Mouse (Mus musculus): ENCODE results near the gene Mad1l1. TPM values are rescaled to one million over a fixed set of nuclear protein-coding genes. Genes with fewer than 3 reads are reported as not detected.
A peak's percentile ranks its signal among the peaks of the same experiment; 100 is the strongest.

Gene Mad1l1
- polyA plus RNA-seq, 1 experiment from 2014 or later, result 39.8 TPM

DNA sequence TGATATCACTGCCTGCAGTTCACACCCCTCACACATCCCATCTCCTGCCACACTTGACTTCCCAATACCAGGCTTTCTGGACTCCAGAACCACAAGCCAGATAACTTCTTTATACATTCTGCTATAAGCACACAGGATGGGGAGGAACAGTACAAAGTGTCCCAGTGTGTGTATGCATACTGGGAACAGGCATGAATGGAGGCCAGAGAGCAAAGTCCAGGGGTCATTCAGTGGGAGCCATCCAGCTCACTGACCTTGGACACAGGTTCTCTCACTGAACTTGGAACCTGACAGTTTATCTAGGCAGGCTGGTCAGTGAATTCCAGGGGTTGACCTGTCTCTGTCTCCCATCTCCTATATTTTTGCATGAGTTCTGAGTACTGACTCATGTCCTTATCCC, 203.4 kb downstream of the Mad1l1 start:
- Histone ChIP-seq H3K9ac (no peak overlapping the region), H3K27ac (no peak overlapping the region), H3K4me2 (no peak overlapping the region), H3K9me3 (no peaks in the 10 kb centered on the region), H3K27me3 (replicated peaks) (no peaks in the 10 kb centered on the region), H3K36me3 (no peaks in the 10 kb centered on the region), H3K4me3 (replicated peaks) (no peak overlapping the region), H3K4me1 (peaks cover 13% of the 10 kb centered on the region)
- ATAC-seq (ENCODE audit: insufficient read depth, low FRiP score, low read depth), result no peak

DNA sequence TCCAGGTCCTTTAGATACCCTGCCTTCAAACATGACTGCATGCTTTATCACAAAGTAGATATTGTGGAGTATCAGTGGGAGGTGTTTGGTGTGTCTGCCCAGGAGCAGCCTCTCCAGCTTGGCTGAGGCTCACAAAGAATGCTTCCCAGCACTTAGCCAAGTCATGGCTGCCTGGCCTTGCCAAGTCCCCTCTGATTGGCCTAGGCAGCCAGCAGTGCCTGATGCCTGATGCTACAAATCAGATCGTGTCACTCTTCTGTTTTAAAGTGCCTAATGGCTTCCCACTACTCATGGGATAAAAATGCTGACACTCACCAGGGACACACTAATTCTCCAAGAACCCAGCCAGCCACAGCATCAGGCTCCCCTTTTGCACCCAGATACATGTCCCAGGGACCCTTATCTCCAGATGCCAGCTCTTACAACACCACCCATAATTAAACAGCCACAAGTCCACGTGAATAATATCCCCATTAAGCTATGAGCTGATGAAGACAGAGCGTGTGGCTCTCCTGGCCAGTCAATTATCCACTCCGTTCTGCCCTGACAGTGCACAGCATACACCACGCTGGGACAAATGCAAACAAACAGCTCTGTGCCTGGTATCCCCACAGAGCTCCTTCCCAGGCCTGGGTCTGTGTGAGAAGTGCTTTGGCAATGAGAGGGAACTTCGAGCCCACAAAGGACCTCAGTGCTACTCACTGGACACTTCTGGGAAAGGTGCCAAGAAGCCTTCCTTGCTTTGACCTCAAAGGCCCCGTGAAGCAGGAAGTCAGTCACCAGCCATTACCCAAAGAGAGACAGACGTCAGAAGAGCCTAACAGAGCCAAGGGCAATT, 205.7 kb downstream of the Mad1l1 start:
- no peaks in the 10 kb centered on the region for H3K9me3 ChIP-seq
- H3K9ac ChIP-seq, result no peak overlapping the region
- 29% methylated on average over 8 of the region's 8 CpGs for WGBS
- peak overlapping the region; percentile 58 for H3K27ac ChIP-seq
- H3K36me3 ChIP-seq, result no peaks in the 10 kb centered on the region
- no peaks in the 10 kb centered on the region for H3K27me3 ChIP-seq (replicated peaks)
- H3K4me3 ChIP-seq (replicated peaks), result no peak overlapping the region
- H3K4me2 ChIP-seq, result no peak overlapping the region
- ATAC-seq (ENCODE audit: insufficient read depth, low FRiP score, low read depth), result peak; percentile 66
- peaks cover 10% of the 10 kb centered on the region; the same call in 1 of the 2 replicates for H3K4me1 ChIP-seq

DNA sequence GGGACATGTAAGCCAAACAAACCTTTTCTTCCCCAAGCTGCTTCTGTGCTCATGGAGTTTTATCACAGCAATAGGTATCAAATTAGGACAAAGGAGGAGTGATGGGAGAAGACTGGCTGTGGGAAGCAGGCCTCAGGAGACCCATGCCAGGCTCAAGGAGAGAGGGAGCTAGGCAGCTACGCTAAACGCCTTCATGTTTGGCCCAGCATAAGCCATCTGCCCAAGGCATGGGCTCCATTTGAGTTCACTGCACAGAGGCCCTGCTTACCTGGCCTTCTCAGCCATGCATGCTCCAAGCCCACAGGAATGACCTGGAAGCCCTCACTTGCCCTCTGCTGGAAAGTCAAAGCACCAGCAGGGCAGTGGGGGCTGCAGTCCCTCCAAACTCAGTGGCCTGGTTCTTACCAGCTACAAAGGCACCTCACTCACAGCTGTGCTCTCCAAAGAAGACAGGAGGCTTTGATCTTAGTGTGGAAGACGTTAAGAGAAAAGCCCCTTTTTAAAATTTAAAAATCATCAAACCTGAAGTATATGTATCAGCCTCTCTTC, 206.8 kb downstream of the Mad1l1 start:
- Histone ChIP-seq H3K4me2 (no peak overlapping the region), H3K27ac (no peak overlapping the region), H3K36me3 (no peaks in the 10 kb centered on the region), H3K4me1 (peaks cover 10% of the 10 kb centered on the region; the same call in 1 of the 2 replicates), H3K27me3 (replicated peaks) (no peaks in the 10 kb centered on the region), H3K9ac (no peak overlapping the region), H3K9me3 (no peaks in the 10 kb centered on the region), H3K4me3 (replicated peaks) (no peak overlapping the region)
- ATAC-seq (ENCODE audit: insufficient read depth, low FRiP score, low read depth), result no peak
- 89% methylated on average over 3 of the region's 3 CpGs for WGBS

DNA sequence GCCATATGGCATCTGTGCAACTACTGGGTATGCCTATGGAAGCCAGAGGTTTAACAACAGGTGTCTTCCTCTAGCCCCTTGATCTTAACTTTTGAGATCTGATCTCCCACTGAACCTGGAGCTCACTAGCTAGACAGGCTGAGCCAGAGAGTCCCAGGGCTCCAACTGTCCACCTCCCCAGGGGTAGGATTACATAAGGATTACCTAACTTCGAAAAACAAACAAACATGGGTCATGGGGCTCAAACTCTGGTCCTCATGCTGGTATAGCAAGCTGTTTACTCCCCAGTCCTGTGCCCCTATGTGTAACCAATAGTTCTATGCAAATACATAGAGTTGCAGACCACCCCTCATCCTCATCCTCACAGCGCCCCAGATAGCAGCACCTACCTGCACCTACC, 208.1 kb downstream of the Mad1l1 start:
- ATAC-seq (ENCODE audit: insufficient read depth, low FRiP score, low read depth), result no peak
- 85% methylated on average over 2 of the region's 2 CpGs for WGBS
- no peak overlapping the region for H3K4me3 ChIP-seq (replicated peaks)
- no peaks in the 10 kb centered on the region for H3K9me3 ChIP-seq
- H3K27me3 ChIP-seq (replicated peaks), result no peaks in the 10 kb centered on the region
- H3K36me3 ChIP-seq, result no peaks in the 10 kb centered on the region
- no peak overlapping the region for H3K9ac ChIP-seq
- no peak overlapping the region for H3K27ac ChIP-seq
- H3K4me2 ChIP-seq, result no peak overlapping the region
- H3K4me1 ChIP-seq, result peaks cover 10% of the 10 kb centered on the region; the same call in 1 of the 2 replicates

DNA sequence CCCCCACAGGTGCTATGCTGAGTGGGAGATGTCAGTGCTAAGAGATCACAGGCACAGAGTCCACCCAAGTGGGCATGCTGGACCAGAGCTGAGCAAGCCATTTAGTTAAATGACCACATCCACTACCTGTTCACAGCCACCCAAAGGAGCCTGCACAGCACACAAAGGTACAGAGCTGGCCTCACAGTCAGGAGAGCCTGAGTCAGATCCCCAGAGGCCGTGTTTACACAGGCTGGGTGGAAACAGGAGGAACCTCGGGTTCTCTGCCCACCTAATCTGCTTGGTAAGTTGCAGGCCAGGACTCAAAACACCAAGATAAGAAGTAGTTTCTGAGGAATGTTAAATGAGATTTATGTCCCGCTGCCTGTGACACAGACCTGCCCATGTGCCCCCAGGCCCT, 211.3 kb downstream of the Mad1l1 start:
- peak; percentile 80 for ATAC-seq (ENCODE audit: insufficient read depth, low FRiP score, low read depth)
- WGBS, result 34% methylated on average over 3 of the region's 3 CpGs

DNA sequence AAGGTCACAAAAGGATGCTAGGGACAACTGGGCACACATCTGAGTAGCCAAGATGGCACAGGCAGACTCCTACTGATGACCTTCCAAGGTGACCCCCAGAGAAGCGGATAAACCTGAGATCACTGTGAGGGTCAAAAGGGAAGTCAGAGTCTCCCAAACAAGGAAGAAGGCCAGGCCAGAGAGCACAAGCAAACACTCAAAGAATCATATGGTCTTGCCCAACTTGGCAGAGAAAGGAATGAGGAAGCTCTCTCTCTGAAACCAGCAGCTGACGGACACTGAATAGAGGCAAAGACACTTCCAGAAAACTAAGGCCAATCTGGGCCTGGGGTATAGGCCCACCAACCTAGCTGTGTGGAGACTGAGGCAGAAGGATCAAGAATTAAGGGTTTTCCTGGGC, 213.4 kb downstream of the Mad1l1 start:
- Histone ChIP-seq H3K4me2 (no peak overlapping the region), H3K4me3 (replicated peaks) (no peak overlapping the region), H3K36me3 (no peaks in the 10 kb centered on the region), H3K27ac (no peak overlapping the region), H3K9me3 (no peaks in the 10 kb centered on the region), H3K9ac (no peak overlapping the region), H3K4me1 (no peaks in the 10 kb centered on the region), H3K27me3 (replicated peaks) (no peaks in the 10 kb centered on the region)
- 86% methylated on average over 2 of the region's 2 CpGs for WGBS
- no peak for ATAC-seq (ENCODE audit: insufficient read depth, low FRiP score, low read depth)

More for the DNA sequence above, 211.3 kb downstream of the Mad1l1 start:
- H3K27ac ChIP-seq, result peak overlapping the region; percentile 17; the same call in 1 of the 2 replicates
- no peaks in the 10 kb centered on the region for H3K27me3 ChIP-seq (replicated peaks)
- no peak overlapping the region for H3K9ac ChIP-seq
- no peaks in the 10 kb centered on the region for H3K36me3 ChIP-seq
- no peaks in the 10 kb centered on the region for H3K9me3 ChIP-seq
- H3K4me2 ChIP-seq, result no peak overlapping the region
- H3K4me1 ChIP-seq, result no peaks in the 10 kb centered on the region
- H3K4me3 ChIP-seq (replicated peaks), result no peak overlapping the region

DNA sequence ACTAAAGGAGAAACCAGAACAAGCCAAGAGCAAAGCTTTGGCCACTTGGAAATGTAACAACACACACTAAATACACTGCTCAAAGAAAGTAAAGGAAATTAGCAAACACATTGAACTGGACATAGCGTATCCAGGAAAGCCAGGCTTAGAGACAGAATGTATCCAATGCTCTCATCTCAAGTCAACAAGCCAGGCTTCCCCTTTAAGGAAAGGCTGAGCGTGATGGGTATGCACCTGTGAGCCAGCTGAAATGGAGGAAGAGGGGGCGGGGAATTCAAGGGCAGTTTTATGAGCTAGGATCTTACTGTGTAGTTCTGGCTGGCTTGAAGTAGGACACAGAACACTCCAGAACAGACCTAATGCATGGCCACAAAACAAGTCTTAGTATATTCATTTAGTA, 215.3 kb downstream of the Mad1l1 start:
- H3K9me3 ChIP-seq, result no peaks in the 10 kb centered on the region
- 90% methylated on average over 3 of the region's 3 CpGs for WGBS
- H3K4me3 ChIP-seq (replicated peaks), result no peak overlapping the region
- no peaks in the 10 kb centered on the region for H3K27me3 ChIP-seq (replicated peaks)
- no peaks in the 10 kb centered on the region for H3K4me1 ChIP-seq
- H3K27ac ChIP-seq, result no peak overlapping the region
- ATAC-seq (ENCODE audit: insufficient read depth, low FRiP score, low read depth), result no peak
- no peaks in the 10 kb centered on the region for H3K36me3 ChIP-seq
- H3K4me2 ChIP-seq, result no peak overlapping the region
- H3K9ac ChIP-seq, result no peak overlapping the region

DNA sequence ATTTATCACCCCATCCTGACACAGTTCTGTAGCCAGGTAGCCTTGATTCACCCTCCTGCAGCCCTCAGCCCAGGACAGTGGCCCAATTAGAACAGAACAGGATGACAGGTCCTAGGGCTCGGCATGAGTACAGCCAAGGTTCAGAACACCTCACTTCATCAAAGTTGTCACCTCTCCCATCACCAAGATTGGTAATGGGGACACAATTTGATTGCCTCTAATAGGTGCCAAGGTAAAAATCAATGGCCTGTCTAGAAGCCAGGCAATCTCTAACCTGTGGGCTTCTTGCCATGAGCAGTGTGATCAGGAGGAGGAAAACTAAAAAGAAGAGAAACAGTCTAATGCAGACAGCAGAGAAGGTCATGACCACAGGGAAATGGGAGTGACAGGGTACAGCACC, 216.5 kb downstream of the Mad1l1 start:
- Histone ChIP-seq H3K4me1 (no peaks in the 10 kb centered on the region), H3K4me2 (no peak overlapping the region), H3K9me3 (no peaks in the 10 kb centered on the region)

DNA sequence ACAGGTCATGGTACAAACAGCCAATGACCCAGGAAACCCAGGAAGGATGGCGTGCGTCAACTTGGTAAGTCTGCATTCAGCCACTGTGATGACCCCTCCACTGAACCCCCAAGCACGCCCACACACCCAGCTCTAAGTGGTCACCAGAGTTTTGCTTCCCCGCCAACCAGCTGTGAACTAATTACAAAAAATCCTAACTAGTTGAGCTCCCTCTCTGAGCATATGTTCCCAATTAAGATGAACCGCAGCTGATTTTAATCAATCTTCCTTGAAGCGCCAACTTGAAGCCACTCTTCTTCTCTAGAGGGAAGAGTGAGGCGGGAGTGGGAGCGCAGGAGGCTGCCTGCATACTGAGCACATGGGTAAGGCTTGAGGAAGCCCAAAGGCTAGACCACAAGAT, 218.6 kb downstream of the Mad1l1 start:
- Histone ChIP-seq H3K4me3 (replicated peaks) (no peak overlapping the region), H3K27me3 (replicated peaks) (no peaks in the 10 kb centered on the region), H3K4me2 (no peak overlapping the region), H3K36me3 (peaks cover 3% of the 10 kb centered on the region; the same call in 1 of the 2 replicates), H3K9me3 (no peaks in the 10 kb centered on the region), H3K4me1 (no peaks in the 10 kb centered on the region), H3K27ac (no peak overlapping the region), H3K9ac (no peak overlapping the region)
- WGBS, result 85% methylated on average over 8 of the region's 8 CpGs
- no peak for ATAC-seq (ENCODE audit: insufficient read depth, low FRiP score, low read depth)

More for the DNA sequence above, 216.5 kb downstream of the Mad1l1 start:
- Histone ChIP-seq H3K36me3 (peaks cover 3% of the 10 kb centered on the region; the same call in 1 of the 2 replicates), H3K27me3 (replicated peaks) (no peaks in the 10 kb centered on the region), H3K9ac (no peak overlapping the region), H3K27ac (no peak overlapping the region), H3K4me3 (replicated peaks) (no peak overlapping the region)
- ATAC-seq (ENCODE audit: insufficient read depth, low FRiP score, low read depth), result no peak
- WGBS, result 90% methylated on average over 1 of the region's 1 CpGs

DNA sequence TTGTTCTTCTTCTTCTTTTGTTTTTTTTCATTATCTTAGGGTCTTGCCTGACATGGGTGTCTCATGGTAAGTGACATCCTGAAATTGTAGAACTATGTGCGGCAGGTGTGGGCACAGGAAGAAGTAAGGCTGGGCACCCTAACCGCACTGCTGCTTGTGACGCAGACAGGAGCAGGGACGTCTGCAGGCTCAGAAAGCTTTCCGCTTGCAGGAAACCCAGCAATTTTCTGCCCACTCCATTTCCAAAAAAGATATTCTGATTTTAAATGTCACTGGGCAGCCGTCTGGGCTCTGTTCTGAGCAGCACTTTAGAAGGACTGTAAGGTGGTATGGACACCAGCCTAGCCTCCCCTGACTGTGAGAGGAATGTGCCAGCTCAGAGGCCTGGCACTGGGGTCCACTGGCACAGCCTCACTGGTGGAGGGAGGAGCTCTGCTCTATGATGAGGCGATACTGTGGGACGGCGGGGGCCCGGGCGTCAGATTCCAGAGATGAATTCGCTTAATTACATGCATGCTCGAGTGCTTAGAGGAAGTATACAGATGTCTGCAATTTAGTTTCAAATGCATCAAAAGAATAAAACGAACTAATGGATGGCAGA, 219.8 kb downstream of the Mad1l1 start:
- H3K9me3 ChIP-seq, result no peaks in the 10 kb centered on the region
- H3K4me2 ChIP-seq, result no peak overlapping the region
- H3K27me3 ChIP-seq (replicated peaks), result no peaks in the 10 kb centered on the region
- WGBS, result 89% methylated on average over 14 of the region's 14 CpGs
- H3K27ac ChIP-seq, result no peak overlapping the region
- no peak overlapping the region for H3K4me3 ChIP-seq (replicated peaks)
- no peak overlapping the region for H3K9ac ChIP-seq
- no peak for ATAC-seq (ENCODE audit: insufficient read depth, low FRiP score, low read depth)
- peaks cover 3% of the 10 kb centered on the region; the same call in 1 of the 2 replicates for H3K36me3 ChIP-seq
- no peaks in the 10 kb centered on the region for H3K4me1 ChIP-seq

DNA sequence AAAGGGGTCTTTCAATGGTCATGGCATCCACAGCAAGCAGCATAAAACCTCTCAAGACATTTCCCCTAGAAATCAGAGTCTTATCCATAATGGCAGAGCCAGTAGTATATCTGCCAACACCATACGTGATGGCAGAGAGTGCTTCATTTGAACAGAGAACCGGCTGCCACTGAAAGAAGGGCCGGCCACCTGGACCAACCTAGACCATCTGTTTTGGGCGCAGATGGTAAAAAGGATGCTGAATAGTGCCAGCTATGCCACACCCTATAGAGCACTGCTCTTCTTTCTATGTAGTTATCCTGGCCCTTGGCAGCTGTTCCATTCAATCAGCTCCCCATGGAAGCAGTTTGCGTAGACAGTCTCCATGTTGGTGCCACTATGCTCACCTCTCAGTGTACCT, 222.6 kb downstream of the Mad1l1 start:
- H3K4me1 ChIP-seq, result no peaks in the 10 kb centered on the region
- WGBS, result 89% methylated on average over 5 of the region's 5 CpGs
- no peak overlapping the region for H3K27ac ChIP-seq
- no peak overlapping the region for H3K9ac ChIP-seq
- peaks cover 3% of the 10 kb centered on the region; the same call in 1 of the 2 replicates for H3K36me3 ChIP-seq
- H3K4me2 ChIP-seq, result no peak overlapping the region
- ATAC-seq (ENCODE audit: insufficient read depth, low FRiP score, low read depth), result no peak
- no peaks in the 10 kb centered on the region for H3K9me3 ChIP-seq
- H3K4me3 ChIP-seq (replicated peaks), result no peak overlapping the region
- no peaks in the 10 kb centered on the region for H3K27me3 ChIP-seq (replicated peaks)

DNA sequence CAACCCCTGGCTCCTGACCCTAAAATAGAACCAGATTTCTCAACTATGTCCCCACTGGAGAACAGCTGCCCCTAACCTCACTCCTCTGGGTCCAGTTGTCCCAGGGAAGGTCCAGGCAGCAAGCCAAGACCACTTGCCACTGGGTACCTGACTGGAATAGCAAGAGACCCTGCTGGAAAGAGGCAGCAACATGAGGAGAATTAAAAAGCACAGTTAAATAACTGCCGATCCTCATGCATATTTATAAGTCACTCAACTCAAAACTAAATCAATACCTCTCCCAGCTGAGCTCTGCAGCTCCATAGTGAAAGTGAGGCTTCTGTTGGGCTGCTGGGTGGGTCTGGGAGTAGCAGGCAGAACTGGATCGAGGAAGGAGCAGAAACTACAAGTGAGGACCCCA, 226.1 kb downstream of the Mad1l1 start:
- ATAC-seq (ENCODE audit: insufficient read depth, low FRiP score, low read depth), result no peak
- Histone ChIP-seq H3K27me3 (replicated peaks) (no peaks in the 10 kb centered on the region), H3K4me2 (no peak overlapping the region), H3K27ac (no peak overlapping the region), H3K4me1 (no peaks in the 10 kb centered on the region), H3K36me3 (peaks cover 2% of the 10 kb centered on the region; the same call in 1 of the 2 replicates), H3K9me3 (no peaks in the 10 kb centered on the region), H3K4me3 (replicated peaks) (no peak overlapping the region), H3K9ac (no peak overlapping the region)
- WGBS, result 85% methylated on average over 2 of the region's 2 CpGs
